Mouse (Mus musculus) forebrain, postnatal 0 days (tissue): ENCODE results near the gene Sema4d. TPM values are rescaled to one million over a fixed set of nuclear protein-coding genes. Genes with fewer than 3 reads are reported as not detected.

ENCODE experiments used
- ATAC-seq: fragments of 200-750 bp; cut with Nextera tagmentation; 2 replicates; pipeline ENCODE4 v1.8.0; 2017; ENCODE audit warnings: mild to moderate bottlenecking, moderate library complexity
- DNase-seq: peaks from one replicate; pipeline ENCODE4 v3.0.0-alpha.2; 2015
- H3K27ac ChIP-seq: fragments of 300-500 bp; sonication (generic); 2 replicates; pipeline ENCODE4 v1.5.1; 2014; ENCODE audit warnings: low read depth, mild to moderate bottlenecking, antibody characterized with exemption, low read length, moderate library complexity, mixed read lengths
- H3K27me3 ChIP-seq: fragments of 300-500 bp; sonication (generic); 2 replicates; pipeline ENCODE4 v1.6.1; 2014; ENCODE audit warnings: mild to moderate bottlenecking, low read length, mixed read lengths; ENCODE audit not compliant: insufficient read depth
- H3K36me3 ChIP-seq: fragments of 300-500 bp; sonication (generic); 2 replicates; pipeline ENCODE4 v1.6.1; 2014; ENCODE audit warnings: mild to moderate bottlenecking, moderate library complexity; ENCODE audit not compliant: insufficient read depth
- H3K4me1 ChIP-seq: fragments of 300-500 bp; sonication (generic); 2 replicates; pipeline ENCODE4 v1.6.1; 2014; ENCODE audit warnings: antibody characterized with exemption; ENCODE audit not compliant: insufficient read depth
- H3K4me2 ChIP-seq: fragments of 300-500 bp; sonication (generic); 2 replicates; pipeline ENCODE4 v1.6.1; 2014; ENCODE audit warnings: low read depth, mild to moderate bottlenecking, moderate library complexity
- H3K4me3 ChIP-seq: fragments of 300-500 bp; sonication (generic); 2 replicates; pipeline ENCODE4 v1.5.1; 2014; ENCODE audit warnings: low read depth, low read length, mixed read lengths
- H3K9ac ChIP-seq: fragments of 300-500 bp; sonication (generic); 2 replicates; pipeline ENCODE4 v1.6.1; 2014; ENCODE audit warnings: mild to moderate bottlenecking
- H3K9me3 ChIP-seq: fragments of 300-500 bp; sonication (generic); 2 replicates; pipeline ENCODE4 v1.6.1; 2016; ENCODE audit warnings: low read length
- CTCF ChIP-seq: sonication (generic); IDR thresholded peaks from 2 replicates; pipeline ENCODE4 v1.5.1; 2016; ENCODE audit warnings: antibody characterized with exemption, control low read depth, low read depth
- WGBS: fragments of 180-500 bp; shearing (Covaris S2); extraction: QIAGEN DNeasy Blood & Tissue Kit; methylation state at CpG from one replicate; pipeline ENCODE4 v1.1.7; 2014; 5-methylcytosine and 5-hydroxymethylcytosine counted together
- polyA plus RNA-seq: library from polyadenylated mRNA; unstranded; fragments of >200 nt; fragmentation: Nextera tagmentation; extraction: Ambion mirVana; gene quantifications from 2 replicates; pipeline ENCODE4 v1.2.1, GENCODE M21; 2015
- total RNA-seq: library from RNA; depleted of rRNA; stranded (reverse); fragments of >200 nt; gene quantifications from 2 replicates; pipeline ENCODE4 v1.2.3, GENCODE M21; 2014

Sema4d gene
- total and polyA plus RNA-seq, 2 experiments from 2014 or later, result 14.2 to 16.5 TPM

DNA sequence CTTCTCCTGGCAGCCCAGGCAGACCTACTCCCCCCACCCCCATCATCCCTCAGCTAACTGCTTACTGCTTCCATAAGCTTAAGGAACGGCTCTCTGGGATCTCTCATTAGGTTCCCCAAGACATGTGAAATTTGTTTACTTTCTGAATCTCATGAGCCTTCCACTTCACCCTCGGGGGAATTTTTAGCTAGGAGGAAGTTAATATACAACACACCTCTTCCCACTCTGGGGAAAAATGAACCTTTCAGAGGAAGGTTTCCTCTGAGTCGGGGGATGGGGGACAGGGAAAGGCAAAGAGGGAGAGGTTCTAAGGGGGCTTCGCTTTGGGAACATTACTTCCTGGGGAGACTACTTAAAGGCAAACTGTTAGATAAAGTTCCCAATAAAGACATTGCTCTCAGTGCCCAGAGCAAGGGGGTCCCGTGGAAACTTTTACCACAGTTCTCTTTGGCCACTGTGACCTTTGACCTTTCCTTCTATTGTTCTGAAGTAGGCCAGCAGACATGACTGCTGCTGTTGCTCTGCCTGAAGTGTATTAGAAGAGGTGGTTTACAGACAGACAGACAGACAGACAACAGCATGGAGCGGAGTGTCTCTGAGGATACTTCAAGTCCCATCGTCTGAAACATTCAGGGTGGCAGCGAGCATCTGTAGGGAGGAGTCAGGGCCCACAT, 30.4 kb upstream of the Sema4d start:
- Histone ChIP-seq H3K27ac (no peak overlapping the region), H3K4me2 (no peak overlapping the region), H3K27me3 (no peaks in the 10 kb centered on the region), H3K36me3 (no peaks in the 10 kb centered on the region), H3K4me3 (no peak overlapping the region), H3K4me1 (no peaks in the 10 kb centered on the region), H3K9me3 (no peaks in the 10 kb centered on the region), H3K9ac (no peak overlapping the region)
- DNase-seq (no peak), ATAC-seq (no peak)
- 53% methylated on average over 8 of the region's 8 CpGs for WGBS
- TF ChIP-seq CTCF, result no peak

DNA sequence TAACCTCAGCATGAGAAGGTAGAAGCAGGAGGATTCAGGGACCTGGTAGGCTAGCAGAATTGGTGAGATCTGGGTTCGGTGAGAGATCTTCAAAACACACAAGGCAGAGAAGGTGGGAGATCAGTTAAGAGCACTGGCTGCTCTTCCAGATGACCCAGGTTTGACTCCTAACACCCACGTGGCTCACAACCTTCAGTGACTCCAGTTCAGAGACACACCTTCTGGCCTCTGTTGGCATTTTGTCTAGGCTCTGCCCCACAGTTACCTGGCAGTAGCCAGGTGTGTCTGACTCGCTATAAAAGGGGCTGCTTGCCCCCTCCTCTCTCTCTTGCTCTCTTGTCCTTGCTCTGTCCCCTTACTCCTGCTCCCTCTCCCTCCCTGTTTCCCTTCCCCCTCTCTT, 28.4 kb upstream of the Sema4d start:
- Histone ChIP-seq H3K27me3 (no peaks in the 10 kb centered on the region), H3K4me2 (no peak overlapping the region), H3K36me3 (no peaks in the 10 kb centered on the region), H3K9ac (no peak overlapping the region), H3K9me3 (no peaks in the 10 kb centered on the region), H3K4me3 (no peak overlapping the region), H3K4me1 (peaks cover 3% of the 10 kb centered on the region; the same call in 1 of the 2 replicates), H3K27ac (no peak overlapping the region)
- WGBS, result 70% methylated on average over 3 of the region's 3 CpGs
- no peak for DNase-seq
- TF ChIP-seq CTCF, result no peak
- no peak for ATAC-seq

- TF ChIP-seq CTCF, result no peak
- Histone ChIP-seq H3K27ac (no peak overlapping the region), H3K9me3 (no peaks in the 10 kb centered on the region), H3K36me3 (no peaks in the 10 kb centered on the region), H3K4me2 (no peak overlapping the region), H3K4me3 (no peak overlapping the region), H3K9ac (no peak overlapping the region), H3K4me1 (peaks cover 13% of the 10 kb centered on the region), H3K27me3 (no peaks in the 10 kb centered on the region)
- 77% methylated on average over 6 of the region's 6 CpGs for WGBS
- DNase-seq (no peak), ATAC-seq (no peak)
These were observed 25.8 kb upstream of the Sema4d start for GRCm38 (mm10) chr13:51819351-51819750.

DNA sequence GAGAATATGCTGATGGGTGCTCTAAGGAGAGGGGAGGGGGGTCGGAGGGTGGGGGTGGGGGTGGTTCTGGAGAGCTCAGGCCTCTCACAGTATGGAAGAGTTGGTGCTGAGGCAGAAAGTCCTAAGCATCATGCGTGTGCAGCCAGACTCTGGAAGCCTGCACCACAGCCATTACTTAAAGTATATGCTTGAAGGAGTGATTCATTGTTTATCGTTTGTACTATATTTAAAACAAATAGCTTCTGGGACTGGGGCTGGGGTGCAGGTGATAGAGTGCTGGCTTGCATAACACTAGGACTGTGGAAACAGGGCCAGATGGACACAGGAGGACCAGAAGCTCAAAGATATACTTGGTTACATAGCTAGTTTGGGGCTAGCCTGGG, 25.4 kb upstream of the Sema4d start:
- no peak overlapping the region for H3K4me3 ChIP-seq
- H3K9ac ChIP-seq, result no peak overlapping the region
- peaks cover 13% of the 10 kb centered on the region for H3K4me1 ChIP-seq
- H3K4me2 ChIP-seq, result no peak overlapping the region
- TF ChIP-seq CTCF, result no peak
- no peaks in the 10 kb centered on the region for H3K36me3 ChIP-seq
- no peaks in the 10 kb centered on the region for H3K27me3 ChIP-seq
- no peaks in the 10 kb centered on the region for H3K9me3 ChIP-seq
- 73% methylated on average over 3 of the region's 3 CpGs for WGBS
- no peak for DNase-seq
- ATAC-seq, result no peak
- no peak overlapping the region for H3K27ac ChIP-seq

GRCm38 (mm10) chr13:51818170-51818943, 24.8 kb upstream of the Sema4d start:
- Histone ChIP-seq H3K9ac (no peak overlapping the region), H3K27ac (no peak overlapping the region), H3K4me1 (peaks cover 13% of the 10 kb centered on the region), H3K27me3 (no peaks in the 10 kb centered on the region), H3K9me3 (no peaks in the 10 kb centered on the region), H3K4me2 (no peak overlapping the region), H3K36me3 (no peaks in the 10 kb centered on the region), H3K4me3 (no peak overlapping the region)
- no peak for TF ChIP-seq CTCF
- DNase-seq (no peak), ATAC-seq (no peak)
- WGBS, result 86% methylated on average over 6 of the region's 6 CpGs

DNA sequence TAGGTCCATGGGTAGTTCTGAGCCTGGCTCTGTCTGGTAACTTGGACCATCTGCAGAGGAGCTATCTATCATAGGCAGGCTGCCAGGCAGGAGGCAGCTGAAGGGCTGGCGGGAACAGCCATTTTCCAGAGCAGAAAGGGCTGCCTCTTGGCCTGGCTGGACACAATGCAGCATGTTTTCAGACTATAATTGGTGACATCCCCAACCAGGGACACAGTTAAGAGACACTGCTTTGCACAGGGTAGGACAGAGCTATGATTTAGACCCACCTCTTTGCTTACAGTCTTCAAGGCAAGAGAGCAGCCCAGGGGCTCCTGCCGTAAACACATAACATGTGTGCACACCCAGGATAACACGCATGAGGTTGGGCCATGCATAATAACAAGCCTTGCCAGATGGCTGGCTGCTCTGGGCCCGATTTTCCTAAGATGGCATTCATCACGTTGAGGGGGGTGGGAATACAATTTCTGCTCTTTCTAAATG, 23.1 kb upstream of the Sema4d start:
- no peaks in the 10 kb centered on the region for H3K27me3 ChIP-seq
- peak; percentile 85 for ATAC-seq
- H3K4me3 ChIP-seq, result no peak overlapping the region
- no peaks in the 10 kb centered on the region for H3K36me3 ChIP-seq
- peak; percentile 83 for DNase-seq
- H3K9me3 ChIP-seq, result no peaks in the 10 kb centered on the region
- 38% methylated on average over 5 of the region's 5 CpGs for WGBS
- H3K4me2 ChIP-seq, result no peak overlapping the region
- no peak for TF ChIP-seq CTCF
- peak overlapping the region; percentile 77 for H3K27ac ChIP-seq
- H3K4me1 ChIP-seq, result peaks cover 13% of the 10 kb centered on the region
- no peak overlapping the region for H3K9ac ChIP-seq

DNA sequence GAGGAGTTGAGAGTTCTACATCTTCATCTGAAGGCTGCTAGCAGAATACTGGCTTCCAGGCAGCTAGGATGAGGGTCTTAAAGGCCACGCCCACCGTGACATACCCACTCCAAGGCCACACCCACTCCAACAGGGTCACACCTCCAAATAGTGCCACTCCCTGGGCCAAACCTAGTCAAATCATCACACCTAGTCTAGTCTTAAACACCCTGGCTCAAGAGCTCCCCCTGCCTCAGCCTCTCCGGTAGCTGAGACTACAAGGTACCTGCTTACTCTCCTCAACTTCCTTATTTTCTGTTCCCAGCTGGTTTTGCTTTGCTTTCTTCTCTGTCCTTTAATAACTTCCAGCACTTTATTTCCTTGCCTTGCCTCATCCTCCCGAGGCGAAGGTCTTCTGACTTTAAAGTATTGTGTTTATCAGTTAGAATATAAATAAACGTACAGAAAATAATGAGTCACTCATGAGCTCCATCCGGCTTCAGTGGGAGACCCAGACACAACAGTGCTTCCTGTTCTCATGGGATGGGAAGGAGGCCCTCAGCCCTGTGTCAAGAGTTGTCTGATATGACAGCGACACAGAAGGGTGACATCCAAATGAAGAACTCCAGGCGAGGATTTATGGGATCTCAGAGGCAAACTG, 22.4 kb upstream of the Sema4d start:
- DNase-seq, result no peak

More for the DNA sequence above, 22.4 kb upstream of the Sema4d start:
- Histone ChIP-seq H3K4me2 (no peak overlapping the region), H3K9me3 (no peaks in the 10 kb centered on the region), H3K4me1 (peaks cover 13% of the 10 kb centered on the region), H3K9ac (no peak overlapping the region), H3K27ac (peak overlapping the region; percentile 77), H3K36me3 (no peaks in the 10 kb centered on the region), H3K4me3 (no peak overlapping the region), H3K27me3 (no peaks in the 10 kb centered on the region)
- TF ChIP-seq CTCF, result 0 out of 2 replicates have a peak, but pooled peaks have one; percentile 19
- ATAC-seq, result no peak
- 76% methylated on average over 9 of the region's 9 CpGs for WGBS
